Mouse (Mus musculus) neutrophil, adult 5-6 weeks (primary cell): ENCODE data around the gene Fam151b. TPM values are rescaled to one million over a fixed set of nuclear protein-coding genes. Genes with fewer than 3 reads are reported as not detected.

Experiments used
- ATAC-seq: fragments of 151-379, 151-347 bp; 2 replicates; pipeline ENCODE4 v1.8.0; 2017; ENCODE audit warnings: mild to moderate bottlenecking, moderate TSS enrichment; ENCODE audit not compliant: insufficient number of reproducible peaks, poor library complexity, low FRiP score, severe bottlenecking; ENCODE audit errors: extremely low read depth
- total RNA-seq: library from RNA; stranded (forward); fragments of 200-1000 nt; gene quantifications from 2 replicates; pipeline ENCODE4 v1.2.3, GENCODE M21; 2017

Fam151b gene
- 5.9 and 6.5 TPM in 2 replicates for total RNA-seq

GRCm38 (mm10) chr13:92483852-92484463, at the start of gene Fam151b:
Gene Fam151b (minus strand): TSS chr13:92484015.
- ATAC-seq, result peak; percentile 100

- ATAC-seq, result no peak
Observed at GRCm38 (mm10) chr13:92532216-92532615, 48.4 kb upstream of the Fam151b start.

- no peak for ATAC-seq
Observed at GRCm38 (mm10) chr13:92531237-92531636, 47.4 kb upstream of the Fam151b start.

GRCm38 (mm10) chr13:92530721-92531211, 47.0 kb upstream of the Fam151b start, which contains the start of gene Zfyve16:
Gene Zfyve16 (minus strand): TSS chr13:92530868.
- ATAC-seq, result peak; percentile 88

- peak; percentile 10; the same call in 1 of the 2 replicates for ATAC-seq
Observed at GRCm38 (mm10) chr13:92529828-92530720, 46.3 kb upstream of the Fam151b start.

- ATAC-seq, result no peak
Observed at GRCm38 (mm10) chr13:92523178-92523813, 39.5 kb upstream of the Fam151b start.

GRCm38 (mm10) chr13:92504871-92505270, 21.1 kb upstream of the Fam151b start:
- ATAC-seq, result no peak

GRCm38 (mm10) chr13:92491923-92492322, 8.1 kb upstream of the Fam151b start:
- ATAC-seq, result no peak

- no peak for ATAC-seq
Observed at GRCm38 (mm10) chr13:92490817-92491216, 7.0 kb upstream of the Fam151b start.

GRCm38 (mm10) chr13:92483348-92483747, 467 bp downstream of the Fam151b start:
- 0 out of 2 replicates have a peak, but pooled peaks have one; percentile 27 for ATAC-seq

- no peak for ATAC-seq
Observed at GRCm38 (mm10) chr13:92470151-92470550, 13.7 kb downstream of the Fam151b start.

GRCm38 (mm10) chr13:92469381-92469780, 14.4 kb downstream of the Fam151b start:
- ATAC-seq, result no peak

GRCm38 (mm10) chr13:92467891-92468290, 15.9 kb downstream of the Fam151b start:
- no peak for ATAC-seq

GRCm38 (mm10) chr13:92464698-92465097, 19.1 kb downstream of the Fam151b start:
- ATAC-seq, result no peak

- ATAC-seq, result no peak
Observed at GRCm38 (mm10) chr13:92446872-92447271, 36.9 kb downstream of the Fam151b start.

GRCm38 (mm10) chr13:92440286-92440685, 43.5 kb downstream of the Fam151b start:
- no peak for ATAC-seq

GRCm38 (mm10) chr13:92438656-92439055, 45.2 kb downstream of the Fam151b start:
- no peak for ATAC-seq

GRCm38 (mm10) chr13:92427351-92427855, 56.4 kb downstream of the Fam151b start:
- ATAC-seq, result no peak
